Mouse (Mus musculus) stomach, postnatal 0 days (tissue): Measurements from ENCODE around the gene Podnl1.

Experiments used
- CTCF ChIP-seq: IDR thresholded peaks from 2 replicates; pipeline ENCODE4 v1.5.1; 2016; ENCODE audit warnings: antibody characterized with exemption, low read depth, mild to moderate bottlenecking, moderate library complexity
- EP300 ChIP-seq: optimal IDR thresholded peaks from 2 replicates; pipeline ENCODE3; 2016; ENCODE audit warnings: antibody characterized with exemption

GRCm38 (mm10) chr8:84144636-84145245, 19.0 kb downstream of the Podnl1 start:
- no peak for TF ChIP-seq CTCF
- no peak for TF ChIP-seq EP300
